Mouse (Mus musculus) testis, adult 2 months (tissue): ENCODE results near the gene Mettl2.
"Not testable (repeated sequence)": the region's sequence is repeated elsewhere in the genome, so short reads cannot be mapped to it uniquely, and the experiment has no call there.

Source experiments
- CTCF ChIP-seq: fragments of 200-500 bp; IDR thresholded peaks from 2 replicates; pipeline ENCODE4 v1.5.1; 2012; ENCODE audit warnings: low read depth, mild to moderate bottlenecking, inconsistent platforms, low read length, moderate library complexity; ENCODE audit not compliant: control insufficient read depth, insufficient read depth, insufficient replicate concordance
- POLR2A ChIP-seq: fragments of 200-500 bp; IDR thresholded peaks from 2 replicates; pipeline ENCODE4 v1.6.1; 2012; ENCODE audit warnings: low read depth, mild to moderate bottlenecking, inconsistent platforms, low read length, moderate library complexity; ENCODE audit not compliant: control insufficient read depth

- TF ChIP-seq CTCF, POLR2A: not testable (repeated sequence)
Measured at GRCm38 (mm10) chr11:105121792-105122191, 4.4 kb upstream of the Mettl2 start.
